Mouse (Mus musculus): ENCODE results near the gene Grtp1.

Gene Grtp1

DNA sequence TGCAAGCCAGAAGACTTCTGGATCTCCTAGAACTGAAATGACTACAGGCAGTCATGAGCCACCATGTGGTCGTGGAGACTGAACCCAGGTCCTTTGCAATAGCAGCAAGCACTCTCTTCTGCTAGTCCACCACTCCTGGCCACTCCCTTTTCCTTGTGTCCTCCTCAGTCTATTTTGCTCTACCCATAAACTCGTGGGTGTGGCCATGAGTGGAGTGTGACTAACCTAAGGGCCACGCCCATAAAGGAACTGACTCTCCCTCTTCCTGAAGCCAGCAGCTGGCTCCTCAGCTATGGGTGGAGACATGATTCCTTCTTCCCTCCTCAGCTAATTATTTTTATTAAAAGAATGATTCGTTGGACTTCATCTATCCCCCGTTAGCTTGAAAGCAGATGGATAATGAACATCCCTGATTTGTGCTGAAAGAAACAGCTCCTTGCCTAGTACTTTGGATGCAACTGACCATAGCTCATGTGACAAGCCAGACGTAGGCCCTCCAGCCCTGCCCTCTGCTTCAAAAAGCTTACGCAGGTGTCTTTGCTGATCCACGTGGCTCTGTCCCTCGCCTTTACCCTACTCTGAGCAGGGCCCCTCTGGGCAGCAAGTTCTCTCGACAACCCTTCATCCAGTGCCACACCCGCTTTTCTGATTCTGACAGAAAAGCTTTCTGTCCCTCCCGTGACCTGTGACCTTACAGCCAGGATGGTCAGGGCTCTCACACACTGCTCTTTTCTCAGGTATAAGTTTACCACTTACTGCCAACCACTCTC is 4.1 kb upstream of the Grtp1 start:
- no peak for DNase-seq

DNA sequence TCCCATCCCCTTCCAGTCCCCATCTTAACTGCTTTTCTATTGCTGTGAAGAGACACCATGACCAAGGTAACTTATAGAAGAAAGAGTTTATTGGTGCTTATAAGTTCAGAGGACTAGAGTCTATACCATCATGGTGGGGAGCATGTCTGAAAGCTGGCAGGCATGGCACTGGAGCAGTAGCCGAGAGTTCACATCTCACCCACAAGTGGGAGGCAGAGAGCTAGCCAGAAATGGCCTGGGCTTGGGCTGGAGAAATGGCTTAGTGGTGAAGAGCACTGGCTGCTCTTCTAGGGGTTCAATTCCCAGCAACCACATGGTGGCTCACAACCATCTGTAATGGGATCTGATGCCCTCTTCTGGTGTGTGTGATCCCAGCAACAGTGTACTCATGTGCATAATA is 3.1 kb upstream of the Grtp1 start:
- DNase-seq = peak in 1 of 2 experiments; percentile 13

DNA sequence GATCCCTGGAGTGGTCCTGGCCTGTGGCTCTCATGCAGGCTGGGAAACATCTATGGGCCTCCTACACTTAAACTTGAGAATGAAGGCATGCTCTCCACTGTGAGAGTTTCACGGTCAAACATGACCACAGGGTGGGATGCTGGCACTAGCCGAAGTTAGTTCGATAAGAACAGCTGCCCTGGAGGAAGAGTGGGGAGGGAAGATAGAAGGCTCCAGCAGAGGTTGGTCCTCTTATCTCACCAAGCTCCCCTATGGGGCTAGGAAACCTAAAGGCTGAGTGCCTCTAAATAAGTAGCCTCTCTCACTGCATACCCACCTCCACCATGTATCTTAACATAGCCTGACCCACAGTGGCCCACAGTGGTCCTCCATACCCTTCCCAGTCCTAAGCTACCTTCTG is 2.4 kb upstream of the Grtp1 start:
- no peak for DNase-seq

DNA sequence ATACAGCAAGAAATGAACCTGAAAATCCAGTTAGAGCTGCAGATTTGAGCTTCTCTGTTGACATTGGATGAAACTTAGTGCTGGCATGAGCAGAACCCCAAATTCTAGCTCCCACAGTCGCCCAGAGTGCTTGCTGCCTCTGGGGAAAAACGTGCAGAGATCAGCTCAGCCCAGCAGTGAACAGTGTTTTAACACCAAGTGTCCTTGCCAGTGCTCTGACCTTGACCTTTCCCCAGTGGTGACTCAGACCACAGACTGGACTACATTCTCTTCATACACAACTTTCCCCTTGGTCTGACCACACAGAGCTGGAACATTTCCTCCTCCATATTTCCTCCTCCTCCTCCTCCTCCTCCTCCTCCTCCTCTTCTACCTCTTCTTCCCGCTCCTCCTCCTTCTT is 1.6 kb upstream of the Grtp1 start:
- DNase-seq = no peak

DNA sequence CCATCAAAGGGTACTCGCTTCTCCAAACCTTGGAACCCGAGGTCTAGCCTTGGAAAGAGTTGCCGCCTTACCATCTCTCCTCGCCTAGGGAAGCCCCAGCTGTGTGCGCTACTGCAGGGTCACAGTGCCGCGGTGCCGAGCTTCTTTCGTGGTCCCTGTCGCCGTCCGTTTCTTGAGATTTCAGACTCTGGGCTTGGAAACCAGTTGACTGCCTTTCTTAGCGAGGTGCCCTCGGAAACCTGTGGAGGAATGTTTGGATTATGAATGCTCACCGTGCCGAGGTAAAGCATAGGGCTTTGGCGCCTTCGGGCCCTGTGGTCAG is 554 bp upstream of the Grtp1 start:
- DNase-seq = no peak

DNA sequence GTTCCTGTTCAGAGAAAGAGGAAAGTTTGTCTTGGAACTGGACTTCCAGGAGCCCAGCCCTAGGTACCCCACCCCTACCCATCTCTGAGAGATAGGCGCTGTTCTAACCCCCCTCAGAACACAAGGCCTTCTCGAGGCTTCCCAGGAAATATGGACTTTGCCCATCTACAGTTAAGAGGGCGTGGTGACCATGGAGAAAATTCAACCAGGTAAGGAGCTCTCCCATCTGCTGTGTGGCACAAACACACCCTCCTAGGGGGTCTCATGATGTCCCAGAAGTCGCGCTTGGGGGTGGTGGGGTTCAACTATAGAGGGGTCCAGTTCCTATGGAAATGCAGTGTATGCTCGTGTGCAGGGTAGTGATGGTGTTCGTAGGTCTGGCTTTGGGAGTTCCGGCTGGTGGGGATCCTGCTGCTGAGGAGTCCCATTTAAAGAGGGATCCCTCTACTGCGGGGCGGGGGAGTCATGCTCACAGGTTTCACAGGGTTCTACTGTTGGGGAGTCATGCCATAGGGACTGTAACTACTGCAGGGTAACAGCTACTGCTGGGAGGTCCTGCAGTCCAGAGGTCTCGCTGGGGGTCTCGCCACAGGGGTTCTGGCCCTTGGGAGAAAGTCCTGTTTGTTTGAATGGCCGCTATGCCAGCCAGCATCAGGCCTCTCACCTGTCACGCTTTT is 897 bp downstream of the Grtp1 start:
- DNase-seq = no peak

DNA sequence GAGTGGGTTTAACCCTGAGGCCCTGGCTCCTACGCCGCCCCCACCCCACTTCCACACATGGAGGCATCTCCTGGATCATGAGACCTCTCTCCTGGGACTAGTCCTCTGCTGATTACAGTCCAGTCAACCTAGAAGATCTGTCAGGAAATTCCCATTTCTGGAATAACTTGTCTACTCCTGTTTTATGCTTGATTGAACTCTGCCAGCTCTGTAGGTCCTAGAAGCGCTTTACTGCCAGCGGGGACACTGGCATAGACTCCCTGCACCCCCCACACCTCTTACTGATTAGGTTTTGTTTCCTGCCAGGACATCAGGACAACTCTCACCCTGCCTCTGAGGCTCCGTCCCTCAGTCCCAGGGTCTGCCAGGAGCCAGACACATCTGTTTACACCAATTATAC is 2.9 kb downstream of the Grtp1 start:
- no peak for DNase-seq

DNA sequence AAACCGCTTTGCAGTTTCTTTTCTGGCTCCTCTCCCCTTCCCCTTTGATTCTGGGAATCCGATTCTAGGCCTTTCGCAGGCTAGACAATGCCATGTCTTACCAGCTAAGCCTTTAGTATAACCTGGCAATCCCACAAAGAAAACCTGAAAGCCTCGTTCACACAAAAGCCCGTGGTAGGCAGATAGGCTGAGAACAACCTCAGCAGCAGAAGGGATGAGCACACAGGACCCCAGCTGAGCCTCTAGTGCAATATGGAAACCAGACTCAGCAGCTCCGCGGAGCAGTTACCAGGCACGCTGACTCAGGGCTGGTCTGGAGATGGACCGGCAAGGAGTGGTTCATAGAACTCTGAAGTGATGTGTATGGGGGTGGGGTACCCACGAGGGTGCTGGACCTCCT is 5.6 kb downstream of the Grtp1 start:
- DNase-seq = no peak

DNA sequence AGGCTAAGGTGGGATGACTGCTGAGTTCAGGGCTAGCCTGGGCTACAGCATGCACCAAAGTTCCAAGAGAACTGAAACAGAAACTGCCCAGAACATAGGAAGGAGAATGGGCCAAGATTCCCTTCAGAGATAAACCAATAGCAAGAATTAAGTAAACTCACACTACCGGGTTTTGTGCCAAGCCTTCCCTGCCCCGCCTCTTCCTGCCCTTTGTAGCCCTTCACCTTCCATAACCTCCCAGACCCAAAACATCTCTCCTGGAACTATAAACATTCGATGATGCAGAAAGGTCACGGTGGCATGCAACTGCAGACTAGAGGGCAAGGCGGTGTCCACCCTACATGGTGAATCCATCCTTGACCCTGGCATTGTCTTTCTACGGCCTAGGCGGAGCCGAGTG is 10.2 kb downstream of the Grtp1 start:
- DNase-seq = no peak

DNA sequence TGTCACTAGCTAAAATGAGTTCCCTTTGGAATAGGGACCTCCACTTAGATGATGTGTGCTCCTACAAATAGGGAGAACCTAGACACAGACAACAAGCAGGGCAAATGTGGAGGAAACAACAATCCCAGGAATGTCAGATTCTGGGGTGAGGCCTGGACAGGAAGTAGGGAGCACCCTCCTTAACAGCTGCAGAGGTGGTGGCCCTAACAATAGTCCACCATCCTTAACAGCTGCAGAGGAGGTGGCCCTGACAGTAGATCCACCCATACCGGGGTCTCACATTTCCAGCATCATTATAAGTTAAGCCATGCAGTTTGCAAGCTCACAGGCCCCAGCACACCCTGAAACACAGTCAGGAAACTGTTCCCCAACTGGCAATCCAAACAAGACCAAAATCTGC is 11.6 kb downstream of the Grtp1 start:
- DNase-seq = no peak

DNA sequence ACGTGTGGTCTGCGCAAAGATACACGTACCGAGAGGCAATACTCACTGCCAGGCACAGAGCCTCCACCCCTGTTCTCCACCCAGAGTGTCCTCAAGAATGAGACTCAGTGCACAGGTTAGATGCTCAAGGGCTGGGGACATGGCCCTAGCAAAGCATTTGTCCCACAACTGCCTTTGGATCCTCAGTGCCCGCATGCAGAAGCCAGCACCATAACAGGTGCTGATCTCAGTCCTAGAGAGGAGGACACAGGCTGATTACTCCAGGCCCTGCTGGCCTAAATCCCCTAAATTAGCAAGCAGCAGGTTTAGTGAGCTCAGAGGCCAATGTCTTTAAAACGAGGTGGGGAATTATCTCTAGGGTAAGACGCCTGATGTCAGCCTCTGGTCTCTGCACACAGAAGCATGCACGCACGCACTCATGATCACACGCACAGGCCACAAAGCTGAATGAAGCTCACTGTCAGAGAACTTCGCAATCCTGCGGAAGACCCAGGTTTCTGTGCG is 12.3 kb downstream of the Grtp1 start:
- no peak for DNase-seq

DNA sequence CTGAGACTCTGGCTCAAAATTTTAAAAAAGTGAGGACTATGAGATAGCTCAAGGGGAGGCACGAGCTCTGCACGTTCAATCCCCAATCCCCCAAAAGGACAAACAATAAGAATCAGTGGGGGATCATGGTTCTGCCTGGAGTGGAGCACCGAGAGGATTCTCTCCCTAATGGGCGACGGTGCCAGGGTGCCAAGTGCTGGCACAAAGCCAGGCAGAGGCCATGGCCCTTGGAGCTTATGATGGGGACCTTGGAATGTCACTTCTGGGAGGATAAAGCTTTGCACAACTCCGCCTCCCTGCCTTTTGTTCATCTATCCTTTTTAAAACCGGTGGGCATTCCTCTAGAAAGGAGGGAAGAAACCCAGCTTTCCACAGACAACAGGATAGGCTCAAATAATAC is 12.8 kb downstream of the Grtp1 start:
- DNase-seq = no peak

DNA sequence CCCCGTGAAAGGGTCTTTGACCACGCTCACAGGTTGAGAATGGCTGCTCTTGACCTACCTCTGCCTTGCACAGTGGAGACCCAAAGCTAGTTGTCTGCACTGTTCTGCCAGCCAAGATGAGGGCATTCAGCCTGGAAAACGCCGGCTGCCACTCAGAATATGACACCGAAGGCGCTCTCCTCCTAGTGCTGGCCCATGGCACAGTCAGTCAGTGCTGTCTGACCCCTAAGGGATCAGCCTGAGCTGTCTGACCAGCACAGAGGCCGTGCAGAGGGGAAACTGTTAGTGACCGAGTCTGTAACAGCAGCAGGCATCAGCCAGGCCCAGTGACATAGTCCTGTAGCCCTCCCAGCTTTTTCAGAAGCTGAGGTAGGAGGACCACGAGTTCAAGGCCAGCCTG is 13.2 kb downstream of the Grtp1 start:
- DNase-seq = no peak

DNA sequence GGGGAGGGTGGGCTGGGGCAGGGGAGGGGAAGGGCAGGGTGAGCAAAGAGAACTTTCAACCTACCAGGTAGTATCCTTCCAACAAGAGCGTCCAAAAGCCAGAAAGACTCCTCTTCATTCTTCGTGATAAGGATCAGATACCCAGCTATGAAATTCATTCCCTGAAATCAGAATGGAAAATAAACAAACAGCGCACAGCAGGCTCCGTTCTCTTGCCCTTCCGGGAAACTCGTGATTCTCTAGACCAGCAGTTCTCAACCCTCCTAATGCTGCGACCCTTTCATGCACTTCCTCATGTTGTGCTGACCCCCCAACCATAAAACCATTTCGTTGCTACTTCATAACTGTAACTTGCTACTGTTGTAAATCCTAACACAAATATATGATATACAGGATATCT is 13.6 kb downstream of the Grtp1 start:
- no peak for DNase-seq

DNA sequence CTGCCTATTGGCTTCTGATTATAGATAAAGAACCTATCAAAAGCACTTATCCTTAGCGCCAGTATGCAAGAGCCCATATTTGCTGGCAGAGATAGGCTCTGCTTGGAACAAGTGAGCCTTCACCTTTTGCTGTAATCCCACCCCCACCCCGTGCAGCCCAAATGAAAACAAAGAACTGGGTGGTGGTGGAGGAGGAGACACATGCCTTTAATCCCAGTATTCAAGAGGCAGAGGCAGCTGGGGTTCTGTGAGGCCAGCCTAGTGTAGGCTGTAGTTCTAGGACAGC is 18.8 kb downstream of the Grtp1 start:
- DNase-seq = no peak

DNA sequence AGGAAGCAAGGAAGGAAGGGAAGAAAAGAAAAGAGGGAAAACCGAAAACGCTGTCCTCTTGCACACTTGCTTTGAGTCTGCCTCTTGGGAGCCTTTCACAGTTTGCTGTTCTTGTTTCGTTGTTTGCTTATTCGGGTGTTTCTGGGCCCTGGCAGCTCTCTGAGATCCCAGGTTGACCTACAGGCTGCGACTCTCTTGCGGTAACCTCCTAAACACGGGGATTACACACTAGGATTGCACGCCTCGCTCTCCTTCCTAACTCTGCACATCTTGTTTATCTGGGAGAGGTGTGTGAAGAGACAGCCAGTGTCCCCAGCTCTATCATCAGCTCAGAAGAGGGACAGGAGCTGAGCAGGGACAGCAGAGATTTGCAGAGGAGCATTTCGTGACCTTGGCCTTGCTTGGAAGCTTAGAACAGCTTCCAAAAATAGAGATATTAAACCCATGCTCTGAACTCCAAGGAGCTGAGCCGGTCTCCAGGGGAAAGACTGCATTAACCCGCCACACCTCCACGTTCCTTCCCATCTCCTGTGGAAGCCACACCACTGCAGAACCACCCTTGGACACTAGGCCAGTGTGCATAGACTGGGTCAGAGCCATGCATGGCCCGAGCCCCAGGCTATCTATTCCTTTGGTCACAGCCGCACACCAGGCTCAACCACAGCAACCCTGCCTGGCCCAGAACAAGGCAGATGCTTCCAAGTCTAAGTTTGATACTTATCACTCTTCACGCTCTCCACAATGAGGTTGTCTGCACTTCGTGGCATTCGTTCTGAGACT is 19.3 kb downstream of the Grtp1 start:
- no peak for DNase-seq

DNA sequence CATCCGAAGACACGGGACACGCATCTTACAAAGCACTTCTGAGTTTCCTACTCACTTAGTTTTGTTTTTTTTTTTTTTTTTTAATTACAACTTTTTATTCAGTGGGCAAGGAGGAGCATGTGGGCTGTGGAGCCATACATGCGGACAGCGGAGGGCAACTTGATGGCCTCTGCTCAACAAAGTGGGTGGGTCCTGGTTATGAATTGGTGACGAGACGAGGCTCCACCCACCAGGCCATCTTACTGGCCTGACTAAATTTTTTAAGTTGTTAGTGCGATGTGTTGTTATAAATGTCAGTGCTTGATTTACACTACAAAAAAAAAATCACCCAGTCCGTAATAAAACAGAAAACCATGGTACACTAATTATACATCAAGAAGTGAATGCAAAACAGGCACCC is 20.0 kb downstream of the Grtp1 start:
- DNase-seq = no peak

DNA sequence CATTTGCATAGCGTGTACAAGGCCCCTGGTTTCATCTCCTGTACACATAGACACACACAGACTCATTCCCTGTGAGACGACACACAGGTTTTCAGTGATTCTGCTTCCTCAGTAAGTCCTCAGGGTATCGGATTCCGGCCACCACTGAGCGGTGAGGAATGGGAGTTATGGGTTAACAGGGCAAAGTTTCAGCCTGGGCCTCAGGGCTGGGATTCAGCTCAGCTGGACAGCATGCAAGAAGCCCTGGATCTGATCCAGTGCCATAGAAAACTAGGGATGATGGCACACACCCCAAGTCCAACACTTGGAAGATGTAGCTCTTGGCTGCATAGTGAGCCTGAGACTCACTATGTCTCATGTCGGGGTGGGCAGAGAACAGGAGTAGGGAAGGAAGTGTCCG is 20.5 kb downstream of the Grtp1 start:
- no peak for DNase-seq

DNA sequence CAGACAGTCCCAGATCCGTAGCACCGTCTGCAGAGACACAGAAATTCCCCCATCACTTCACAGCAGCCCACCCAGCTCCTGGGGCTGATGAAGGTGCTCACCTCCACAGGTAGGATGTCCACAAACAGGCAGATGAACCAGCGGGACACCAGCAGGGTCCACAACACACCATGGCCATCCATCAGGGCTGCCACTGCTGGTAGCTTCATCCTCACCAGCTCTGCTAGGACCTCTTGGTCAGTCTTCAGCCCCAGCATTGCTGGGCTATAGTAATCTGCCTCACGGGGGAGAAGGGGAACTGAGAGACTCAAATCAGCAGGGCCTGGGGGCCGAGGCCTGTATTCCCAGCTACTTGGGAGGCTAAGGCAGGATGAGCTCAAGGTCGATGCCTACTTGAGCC is 20.9 kb downstream of the Grtp1 start:
- no peak for DNase-seq

DNA sequence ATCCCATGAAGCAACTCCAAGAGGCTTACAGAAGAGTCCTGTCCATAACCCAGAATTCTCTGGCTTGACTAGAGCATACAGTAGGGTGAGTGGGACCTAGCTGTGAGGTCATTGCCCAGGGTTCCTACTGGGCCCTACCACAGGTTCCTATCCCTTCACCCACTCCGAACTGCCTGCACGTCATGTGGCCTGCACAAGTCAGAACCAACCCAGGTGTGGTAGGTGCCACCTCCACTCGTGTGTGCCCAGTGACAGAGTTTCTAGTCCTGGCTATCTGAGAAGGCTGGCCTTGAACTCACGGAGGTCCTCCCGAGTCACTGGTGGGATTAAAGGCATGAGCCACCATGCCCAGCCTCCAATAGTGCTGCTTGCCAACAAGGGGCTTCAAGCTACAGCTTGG is 22.3 kb downstream of the Grtp1 start:
- no peak for DNase-seq

DNA sequence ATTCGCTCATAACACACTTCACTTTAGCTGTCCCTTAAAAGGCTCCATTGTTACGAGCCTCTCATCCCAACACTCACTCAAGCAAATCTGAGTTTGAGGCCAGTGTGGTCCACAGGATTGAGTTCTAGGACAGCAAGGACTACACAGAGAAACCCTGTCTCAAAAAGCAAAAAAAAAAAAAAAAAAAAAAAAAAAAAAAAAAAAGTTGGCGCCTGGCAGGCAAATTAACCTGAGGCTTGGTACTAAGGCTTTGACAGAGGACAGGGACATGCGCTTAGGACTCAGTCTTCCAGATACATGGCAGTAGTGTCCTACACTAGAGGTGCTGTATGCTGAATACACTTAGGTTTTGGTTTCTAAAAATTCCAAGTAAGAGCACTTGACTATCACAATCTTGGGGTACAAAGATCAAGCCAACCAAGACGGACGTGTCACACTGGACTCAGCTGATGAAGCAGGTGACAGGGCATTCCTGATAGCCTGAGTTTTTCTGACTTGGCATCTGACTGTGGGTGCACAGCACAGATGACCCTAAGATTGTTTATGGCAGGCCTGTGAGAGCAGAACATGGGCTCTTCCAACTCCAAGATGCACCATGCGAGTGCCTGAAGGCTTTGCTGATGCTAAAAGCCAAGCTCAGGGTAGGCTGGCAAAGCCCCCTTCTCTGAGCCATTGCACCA is 23.1 kb downstream of the Grtp1 start:
- DNase-seq = no peak

DNA sequence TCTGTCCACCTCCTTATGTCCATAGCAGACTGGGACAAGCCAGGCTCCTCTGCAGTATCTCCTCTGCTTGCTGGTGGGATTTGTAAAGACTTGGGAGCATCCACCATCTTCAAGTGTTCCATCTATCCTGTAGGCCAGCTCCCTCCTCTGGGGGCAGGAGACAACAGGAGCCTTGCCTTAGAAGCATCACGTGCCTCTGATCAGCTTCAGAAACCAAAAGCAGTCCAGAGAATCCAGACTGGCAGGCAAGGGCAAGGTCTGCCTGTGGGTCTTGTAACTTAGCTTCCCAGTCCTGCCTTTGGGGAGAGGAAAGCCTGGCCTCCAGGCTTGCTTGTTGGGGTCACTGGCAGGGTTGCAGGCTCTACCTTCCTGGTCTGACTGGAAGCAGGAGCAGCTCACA is 24.8 kb downstream of the Grtp1 start:
- no peak for DNase-seq

DNA sequence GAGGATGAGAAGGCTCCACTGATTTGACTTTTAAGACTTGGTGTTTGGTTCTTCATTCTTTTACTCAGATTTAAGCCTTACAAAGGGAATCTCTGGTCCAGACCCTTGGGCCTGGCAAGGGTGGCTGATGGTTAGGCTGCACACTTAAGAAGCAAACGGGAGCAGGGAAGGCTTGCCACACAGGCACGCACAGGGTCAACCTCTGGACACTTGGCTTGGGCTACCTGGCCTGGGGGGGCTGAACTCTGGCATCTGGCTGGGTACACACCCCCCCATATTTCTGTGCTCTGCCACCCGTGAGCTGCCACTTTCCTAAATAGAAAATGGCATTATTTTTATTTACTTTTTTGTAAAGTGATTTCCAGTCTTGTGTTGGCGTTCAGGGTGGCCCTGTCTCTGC is 25.6 kb downstream of the Grtp1 start:
- DNase-seq = no peak

DNA sequence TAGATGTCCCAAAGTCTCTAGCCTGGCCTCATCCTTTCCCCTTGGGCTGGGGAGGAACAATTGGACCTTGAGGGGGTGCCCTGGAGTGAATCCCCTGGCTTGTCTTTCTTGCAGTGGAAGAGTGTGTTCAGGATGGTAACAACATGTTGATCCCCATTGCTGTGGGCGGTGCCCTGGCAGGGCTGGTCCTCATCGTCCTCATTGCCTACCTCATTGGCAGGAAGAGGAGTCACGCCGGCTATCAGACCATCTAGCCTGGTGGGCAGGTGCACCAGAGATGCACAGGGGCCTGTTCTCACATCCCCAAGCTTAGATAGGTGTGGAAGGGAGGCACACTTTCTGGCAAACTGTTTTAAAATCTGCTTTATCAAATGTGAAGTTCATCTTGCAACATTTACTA is 26.1 kb downstream of the Grtp1 start:
- DNase-seq = no peak

Data from B cell, adult 2 months (primary cell).